23 mouse cellular contexts compared by ENCODE assay signal in genomic region chr12:100190802-100191201, GRCm38 (mm10). TPM values are rescaled to one million over a fixed set of nuclear protein-coding genes. Genes with fewer than 3 reads are reported as not detected.
DNase-seq lines count a peak whose midpoint lies in the region; ATAC-seq and TF ChIP-seq lines count a peak whose summit lies in the region.
"Had no signal": no experiment of that assay in that cellular context is flagged by ENCODE, and none has a peak within 500 bp of the region (broad histone marks: within the 10 kb centered on the region; RNA-seq: fewer than 3 reads in every experiment).

No protein-coding gene starts in this region.

- WGBS in stomach, embryonic 15.5 days = 77% methylated on average over 6 of the region's 6 CpGs
- WGBS in stomach, postnatal 0 days = 77% methylated on average over 6 of the region's 6 CpGs
- 55% methylated on average over 6 of the region's 6 CpGs for WGBS in intestine, embryonic 16.5 days
- WGBS in small intestine, adult 2 months = 27% methylated on average over 6 of the region's 6 CpGs
- 92% methylated on average over 6 of the region's 6 CpGs for WGBS in midbrain, embryonic 14.5 days

- no peak for TF ChIP-seq EP300 in stomach, postnatal 0 days (optimal IDR thresholded peaks at IDR 0.05)

- peaks cover 6% of the 10 kb centered on the region; the same call in 1 of the 2 replicates for H3K4me1 ChIP-seq in stomach, embryonic 15.5 days
- H3K4me1 ChIP-seq in stomach, postnatal 0 days (replicated peaks; ENCODE audit: control insufficient read depth, insufficient read depth) = no peaks in the 10 kb centered on the region
- peaks cover 7% of the 10 kb centered on the region; the same call in 1 of the 2 replicates for H3K4me1 ChIP-seq in intestine, embryonic 16.5 days (ENCODE audit: control insufficient read depth, insufficient read depth, low read length)
- peaks cover 16% of the 10 kb centered on the region for H3K4me1 ChIP-seq in small intestine, adult 2 months (ENCODE audit: control insufficient read depth, insufficient read depth, insufficient read length, low read length)
- H3K4me1 ChIP-seq in midbrain, embryonic 14.5 days (ENCODE audit: control insufficient read depth, insufficient read depth, low read length) = peaks cover 10% of the 10 kb centered on the region

- no peak for TF ChIP-seq CTCF in stomach, postnatal 0 days (IDR thresholded peaks at IDR 0.05; ENCODE audit: low read depth)
- TF ChIP-seq CTCF in small intestine, adult 2 months (IDR thresholded peaks at IDR 0.05; ENCODE audit: extremely low read depth, insufficient read length, insufficient replicate concordance, low read depth, low read length) = no peak

- no peak; the same call in 1 of the 2 replicates for TF ChIP-seq POLR2A in small intestine, adult 2 months (IDR thresholded peaks at IDR 0.05; ENCODE audit: low read depth, low read length)

- no peak for DNase-seq in stomach, postnatal 0 days (ENCODE audit: low spot score)
- no peak for DNase-seq in midbrain, embryonic 14.5 days
- no peak for DNase-seq in testis, postnatal 10 days (ENCODE audit: low spot score)
- DNase-seq in heart, adult 8-10 months (ENCODE audit: low spot score) = no peak
- DNase-seq: adrenal gland, adult 8-10 months; adrenal gland, postnatal 14 days; adrenal gland, postnatal 36 days; B cell, adult 2 months; cerebellum, adult 11-12 months; cerebellum, adult 2 months; cerebellum, adult 9-10 months; cerebellum, postnatal 10 days; cerebellum, postnatal 25 days had no signal

- no peak for ATAC-seq in stomach, embryonic 15.5 days (ENCODE audit: insufficient read depth, low FRiP score, low read depth)
- ATAC-seq in stomach, postnatal 0 days (ENCODE audit: low FRiP score, low TSS enrichment) = no peak
- ATAC-seq in intestine, embryonic 16.5 days = peak; percentile 65
- ATAC-seq in midbrain, embryonic 14.5 days (ENCODE audit: low FRiP score, low TSS enrichment) = no peak
- ATAC-seq: activated CD4-positive, CD25-positive, alpha-beta regulatory T cell, adult 4 months; CD4-positive, CD25-positive, alpha-beta regulatory T cell, adult 4 months; forebrain, embryonic 13.5 days; Patski had no signal

- no peaks in the 10 kb centered on the region for H3K27me3 ChIP-seq in stomach, embryonic 15.5 days (replicated peaks)
- H3K27me3 ChIP-seq in stomach, postnatal 0 days (ENCODE audit: control insufficient read depth, insufficient read depth, low read length) = no peaks in the 10 kb centered on the region
- no peaks in the 10 kb centered on the region for H3K27me3 ChIP-seq in intestine, embryonic 16.5 days (replicated peaks; ENCODE audit: control insufficient read depth, insufficient read depth, low read length)
- no peaks in the 10 kb centered on the region for H3K27me3 ChIP-seq in small intestine, adult 2 months (ENCODE audit: control insufficient read depth, insufficient read depth, low read length)
- H3K27me3 ChIP-seq in midbrain, embryonic 14.5 days (ENCODE audit: control insufficient read depth, insufficient read depth, low read length) = no peaks in the 10 kb centered on the region
- H3K27me3 ChIP-seq: embryonic facial prominence, embryonic 12.5 days; forebrain, embryonic 13.5 days had no signal

- no peaks in the 10 kb centered on the region for H3K36me3 ChIP-seq in stomach, embryonic 15.5 days
- no peaks in the 10 kb centered on the region for H3K36me3 ChIP-seq in stomach, postnatal 0 days (ENCODE audit: control insufficient read depth, insufficient read depth, low read length)
- H3K36me3 ChIP-seq in intestine, embryonic 16.5 days (ENCODE audit: control insufficient read depth, insufficient read depth, low read length) = no peaks in the 10 kb centered on the region
- no peaks in the 10 kb centered on the region for H3K36me3 ChIP-seq in small intestine, adult 2 months (ENCODE audit: control insufficient read depth, insufficient read depth, low read length)
- H3K36me3 ChIP-seq in midbrain, embryonic 14.5 days (ENCODE audit: control insufficient read depth, insufficient read depth, low read length) = no peaks in the 10 kb centered on the region
- H3K36me3 ChIP-seq: embryonic facial prominence, embryonic 10.5 days; embryonic facial prominence, embryonic 12.5 days; G1E had no signal

- H3K27ac ChIP-seq in stomach, embryonic 15.5 days = 0 out of 2 replicates have a peak overlapping the region, but pooled peaks have one; percentile 9
- H3K27ac ChIP-seq in stomach, postnatal 0 days (replicated peaks) = no peak overlapping the region
- H3K27ac ChIP-seq in intestine, embryonic 16.5 days (ENCODE audit: low read length) = peak overlapping the region; percentile 88
- peak overlapping the region; percentile 100 for H3K27ac ChIP-seq in small intestine, adult 2 months (ENCODE audit: insufficient read depth, low read depth, low read length)
- H3K27ac ChIP-seq in midbrain, embryonic 14.5 days (replicated peaks; ENCODE audit: low read depth, low read length) = no peak overlapping the region
- H3K27ac ChIP-seq: embryonic facial prominence, embryonic 10.5 days; embryonic facial prominence, embryonic 12.5 days; forebrain, embryonic 13.5 days had no signal

- H3K4me2 ChIP-seq in stomach, embryonic 15.5 days = no peak overlapping the region
- H3K4me2 ChIP-seq in stomach, postnatal 0 days (replicated peaks; ENCODE audit: low read depth) = no peak overlapping the region
- H3K4me2 ChIP-seq in intestine, embryonic 16.5 days (ENCODE audit: low read depth, low read length) = peak overlapping the region; percentile 30
- H3K4me2 ChIP-seq in midbrain, embryonic 14.5 days (ENCODE audit: low read length) = no peak overlapping the region
- H3K4me2 ChIP-seq: embryonic facial prominence, embryonic 12.5 days; forebrain, embryonic 13.5 days had no signal

- no peaks in the 10 kb centered on the region for H3K9me3 ChIP-seq in stomach, embryonic 15.5 days
- no peaks in the 10 kb centered on the region for H3K9me3 ChIP-seq in stomach, postnatal 0 days (ENCODE audit: control insufficient read depth, low read length)
- H3K9me3 ChIP-seq in intestine, embryonic 16.5 days (ENCODE audit: control insufficient read depth, low read length) = no peaks in the 10 kb centered on the region
- no peaks in the 10 kb centered on the region for H3K9me3 ChIP-seq in midbrain, embryonic 14.5 days (ENCODE audit: control insufficient read depth, low read length)
- H3K9me3 ChIP-seq: embryonic facial prominence, embryonic 10.5 days; embryonic facial prominence, embryonic 12.5 days; forebrain, embryonic 13.5 days; G1E had no signal

- no peak overlapping the region for H3K9ac ChIP-seq in stomach, embryonic 15.5 days
- no peak overlapping the region for H3K9ac ChIP-seq in stomach, postnatal 0 days (ENCODE audit: low read length)
- H3K9ac ChIP-seq in intestine, embryonic 16.5 days (ENCODE audit: low read depth, low read length) = no peak overlapping the region
- no peak overlapping the region for H3K9ac ChIP-seq in midbrain, embryonic 14.5 days (replicated peaks; ENCODE audit: low read length)
- H3K9ac ChIP-seq: embryonic facial prominence, embryonic 12.5 days; forebrain, embryonic 13.5 days had no signal

- H3K4me3 ChIP-seq in stomach, embryonic 15.5 days (replicated peaks) = no peak overlapping the region
- H3K4me3 ChIP-seq in stomach, postnatal 0 days (ENCODE audit: low read depth, low read length) = no peak overlapping the region
- H3K4me3 ChIP-seq in intestine, embryonic 16.5 days (ENCODE audit: low read length) = no peak overlapping the region
- no peak overlapping the region for H3K4me3 ChIP-seq in small intestine, adult 2 months (ENCODE audit: low read depth, low read length)
- no peak overlapping the region for H3K4me3 ChIP-seq in midbrain, embryonic 14.5 days (replicated peaks; ENCODE audit: low read depth, low read length)
- H3K4me3 ChIP-seq: embryonic facial prominence, embryonic 10.5 days; embryonic facial prominence, embryonic 12.5 days; forebrain, embryonic 13.5 days had no signal

RNA-seq across cellular contexts. Expression of gene Calm1, which starts 8.4 kb away (rescaled TPM):
- polyA plus RNA-seq in stomach, embryonic 15.5 days (2015; fragmentation: Nextera tagmentation; extraction: Ambion mirVana) = 1,764 and 1,796 TPM in 2 replicates
- polyA plus RNA-seq in stomach, postnatal 0 days (2015; fragmentation: Nextera tagmentation; extraction: Ambion mirVana) = 1,956 and 2,116 TPM in 2 replicates
- 2,576 and 2,612 TPM in 2 replicates for polyA plus RNA-seq in intestine, embryonic 16.5 days (2015; fragmentation: Nextera tagmentation; extraction: Ambion mirVana)
- polyA plus RNA-seq in small intestine, adult 2 months (2012; rRNA removed) = 630 and 1,469 TPM in 2 replicates
- 2,581 and 2,856 TPM in 2 replicates for polyA plus RNA-seq in midbrain, embryonic 14.5 days (2014; fragmentation: Nextera tagmentation; extraction: Ambion mirVana)
- 100 to 1,000 TPM; 183 to 222 (median 211) TPM for total RNA-seq in heart, adult 8-10 months (2022)

RNA-seq across cellular contexts. Expression of gene Nrde2, which starts 31.3 kb away (rescaled TPM):
- polyA plus RNA-seq in stomach, embryonic 15.5 days (2015; fragmentation: Nextera tagmentation; extraction: Ambion mirVana) = 10.3 and 12.2 TPM in 2 replicates
- polyA plus RNA-seq in stomach, postnatal 0 days (2015; fragmentation: Nextera tagmentation; extraction: Ambion mirVana) = 5.9 and 6.9 TPM in 2 replicates
- polyA plus RNA-seq in intestine, embryonic 16.5 days (2015; fragmentation: Nextera tagmentation; extraction: Ambion mirVana) = 7.9 and 9.0 TPM in 2 replicates
- 2.0 and 5.4 TPM in 2 replicates for polyA plus RNA-seq in small intestine, adult 2 months (2012; rRNA removed)
- polyA plus RNA-seq in midbrain, embryonic 14.5 days (2014; fragmentation: Nextera tagmentation; extraction: Ambion mirVana) = 11.3 and 14.1 TPM in 2 replicates
- total RNA-seq in heart, adult 8-10 months (2022) = 10 to 100 TPM in 2 of 4 experiments, 1 to 10 TPM in 2; 8.1 to 14.2 (median 10.9) TPM

Comparison
In these comparisons a context has a peak if more than half of its experiments do, and no peak if none do; other contexts are left out.
1. H3K27ac ChIP-seq: peak in stomach, embryonic 15.5 days (single experiment), intestine, embryonic 16.5 days (single experiment) and small intestine, adult 2 months (single experiment); none in stomach, postnatal 0 days (single experiment) and midbrain, embryonic 14.5 days (single experiment).